Mouse (Mus musculus) brain, embryonic 14.5 days (tissue): ENCODE results near the gene Abhd6. TPM values are rescaled to one million over a fixed set of nuclear protein-coding genes. Genes with fewer than 3 reads are reported as not detected.
A peak's percentile ranks its signal among the peaks of the same experiment; 100 is the strongest.

ENCODE experiments used
- DNase-seq: peaks from one replicate; pipeline ENCODE4 v3.0.0-alpha.2; 2011; ENCODE audit warnings: low read depth
- CTCF ChIP-seq: fragments of 200-500 bp; IDR thresholded peaks from 2 replicates; pipeline ENCODE4 v1.5.1; 2012; ENCODE audit warnings: inconsistent platforms, mild to moderate bottlenecking, moderate library complexity, borderline replicate concordance; ENCODE audit not compliant: insufficient read depth, insufficient read length; ENCODE audit errors: extremely low read depth
- POLR2A ChIP-seq: fragments of 200-500 bp; IDR thresholded peaks from 2 replicates; pipeline ENCODE4 v1.6.1; 2012; ENCODE audit warnings: mild to moderate bottlenecking, inconsistent platforms, borderline replicate concordance; ENCODE audit not compliant: poor library complexity, insufficient read depth, insufficient read length, severe bottlenecking; ENCODE audit errors: extremely low read depth
- polyA plus RNA-seq: library from polyadenylated mRNA; depleted of rRNA; stranded (reverse); fragments of >200 nt; gene quantifications from 2 replicates; pipeline ENCODE4 v1.2.3, GENCODE M21; 2012

Gene Abhd6
- polyA plus RNA-seq, 1 experiment = 17.3 TPM

GRCm38 (mm10) chr14:8032087-8032944 is 29.6 kb downstream of the Abhd6 start:
- TF ChIP-seq CTCF = no peak
- no peak for TF ChIP-seq POLR2A
- peak; percentile 44 for DNase-seq

GRCm38 (mm10) chr14:8034561-8034960 is 31.9 kb downstream of the Abhd6 start:
- TF ChIP-seq CTCF (no peak), POLR2A (no peak)
- no peak for DNase-seq

- no peak for TF ChIP-seq CTCF
- no peak for TF ChIP-seq POLR2A
- no peak for DNase-seq
These were observed 33.2 kb downstream of the Abhd6 start for GRCm38 (mm10) chr14:8035951-8036350.

- DNase-seq = no peak
- no peak for TF ChIP-seq CTCF
- no peak for TF ChIP-seq POLR2A
These were observed 33.7 kb downstream of the Abhd6 start for GRCm38 (mm10) chr14:8036406-8036805.

- TF ChIP-seq POLR2A (no peak), CTCF (no peak)
- DNase-seq = no peak
These were observed 35.4 kb downstream of the Abhd6 start for GRCm38 (mm10) chr14:8038150-8038549.

GRCm38 (mm10) chr14:8038791-8039448 is 36.2 kb downstream of the Abhd6 start:
- TF ChIP-seq POLR2A = no peak
- no peak for TF ChIP-seq CTCF
- DNase-seq = peak; percentile 11

GRCm38 (mm10) chr14:8040179-8040578 is 37.5 kb downstream of the Abhd6 start:
- no peak for DNase-seq
- TF ChIP-seq POLR2A (no peak), CTCF (no peak)

- no peak for DNase-seq
- TF ChIP-seq POLR2A (no peak), CTCF (no peak)
These were observed 38.4 kb downstream of the Abhd6 start for GRCm38 (mm10) chr14:8040911-8041678.

GRCm38 (mm10) chr14:8042120-8042519 is 39.4 kb downstream of the Abhd6 start:
- no peak for TF ChIP-seq POLR2A
- TF ChIP-seq CTCF = no peak
- DNase-seq = no peak

- no peak for TF ChIP-seq POLR2A
- TF ChIP-seq CTCF = no peak
- DNase-seq = no peak
These were observed 39.9 kb downstream of the Abhd6 start for GRCm38 (mm10) chr14:8042577-8042976.

- TF ChIP-seq CTCF (no peak), POLR2A (no peak)
- DNase-seq = peak; percentile 61
These were observed 41.6 kb downstream of the Abhd6 start for GRCm38 (mm10) chr14:8044330-8044729.

GRCm38 (mm10) chr14:8044786-8045185 is 42.1 kb downstream of the Abhd6 start:
- DNase-seq = no peak

More at GRCm38 (mm10) chr14:8044786-8045185, 42.1 kb downstream of the Abhd6 start:
- TF ChIP-seq POLR2A (no peak), CTCF (no peak)
